Mouse (Mus musculus) heart, adult 2 months (tissue): ENCODE measurements around the gene Bphl.

Experiments used
- CTCF ChIP-seq: fragments of 200-600 bp; IDR thresholded peaks from 2 replicates; pipeline ENCODE4 v1.8.1; 2022; ENCODE audit warnings: antibody characterized with exemption, mild to moderate bottlenecking, moderate library complexity
- EP300 ChIP-seq: fragments of 200-500 bp; IDR thresholded peaks from 2 replicates; pipeline ENCODE4 v1.6.1; 2011; ENCODE audit warnings: low read depth, low read length, control low read depth; ENCODE audit not compliant: insufficient read depth
- POLR2A ChIP-seq: fragments of 200-500 bp; IDR thresholded peaks from 2 replicates; pipeline ENCODE4 v1.6.1; 2011; ENCODE audit warnings: mild to moderate bottlenecking, low read depth, low read length, control low read depth; ENCODE audit not compliant: insufficient read depth

DNA sequence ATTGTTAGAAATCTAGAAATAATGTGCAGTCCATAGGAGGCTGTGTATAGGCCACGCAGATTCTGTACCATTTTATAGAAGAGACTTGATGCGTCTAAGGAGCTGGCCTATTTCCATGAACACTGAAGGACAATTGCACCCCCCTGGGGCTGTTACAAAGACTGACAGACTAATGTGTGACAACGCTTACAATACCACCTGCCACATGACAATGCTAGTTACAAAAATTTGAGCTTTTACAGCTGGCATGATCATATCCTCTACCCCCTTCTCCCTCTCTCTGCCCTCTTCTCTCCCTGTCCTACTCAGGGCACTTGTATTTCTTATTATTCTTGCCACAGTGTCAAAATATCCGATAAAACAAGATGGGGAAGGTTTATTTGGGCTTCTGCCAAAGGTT lies 44.5 kb downstream of the Bphl start:
- TF ChIP-seq CTCF (no peak), POLR2A (no peak), EP300 (no peak)
